Mouse (Mus musculus) myocyte (in vitro differentiated cells): ENCODE measurements at regions not wholly inside any gene's neighbourhood (a gene's known extent, or its start where the extent isn't known, plus 50 kb on each side); places are given as distances from the start of the nearest gene placed in this dataset.

Experiments used
- CEBPB ChIP-seq: IDR thresholded peaks from 2 replicates; pipeline ENCODE4 v1.6.1; 2011; ENCODE audit warnings: mild to moderate bottlenecking, moderate library complexity; ENCODE audit not compliant: poor library complexity, insufficient read depth, severe bottlenecking
- E2F4 ChIP-seq: IDR thresholded peaks from one replicate; pipeline ENCODE4 v1.6.1; 2011; ENCODE audit warnings: mild to moderate bottlenecking, control low read depth, moderate library complexity; ENCODE audit not compliant: insufficient read depth
- MAX ChIP-seq: IDR thresholded peaks from one replicate; pipeline ENCODE4 v1.6.1; 2011; ENCODE audit warnings: low read depth, mild to moderate bottlenecking, control low read depth
- MYOD1 ChIP-seq, 3 experiments: IDR thresholded peaks; one replicate each; pipeline ENCODE4 v1.6.1; 2011; ENCODE audit warnings: control low read depth in 2 of 3, low read depth in 2 of 3, mild to moderate bottlenecking in 2 of 3, moderate library complexity in 1 of 3; ENCODE audit not compliant: insufficient read length in 2 of 3, control insufficient read depth in 1 of 3
- MYOG ChIP-seq, 3 experiments: IDR thresholded peaks; one replicate each; pipeline ENCODE4 v1.6.1; 2011; ENCODE audit warnings: control low read depth in 2 of 3, low read depth in 2 of 3, mild to moderate bottlenecking in 2 of 3; ENCODE audit not compliant: insufficient read length in 2 of 3, control insufficient read depth in 1 of 3, insufficient read depth in 1 of 3
- POLR2A ChIP-seq: IDR thresholded peaks from one replicate; pipeline ENCODE4 v1.6.1; 2011; ENCODE audit warnings: low read depth, mild to moderate bottlenecking, control low read depth, moderate library complexity; ENCODE audit not compliant: insufficient read length
- POLR2AphosphoS2 ChIP-seq: IDR thresholded peaks from one replicate; pipeline ENCODE4 v1.6.1; 2011; ENCODE audit warnings: low read depth, control low read depth; ENCODE audit not compliant: insufficient read length
- REST ChIP-seq: IDR thresholded peaks from one replicate; pipeline ENCODE4 v1.6.1; 2011; ENCODE audit warnings: mild to moderate bottlenecking, control low read depth, moderate library complexity; ENCODE audit not compliant: insufficient read depth, insufficient read length
- SRF ChIP-seq: IDR thresholded peaks from one replicate; pipeline ENCODE4 v1.6.1; 2011; ENCODE audit warnings: low read depth; ENCODE audit not compliant: control insufficient read depth, insufficient read length
- TCF12 ChIP-seq: IDR thresholded peaks from one replicate; pipeline ENCODE4 v1.6.1; 2011; ENCODE audit warnings: mild to moderate bottlenecking, control low read depth; ENCODE audit not compliant: poor library complexity, insufficient read depth, severe bottlenecking
- USF1 ChIP-seq: IDR thresholded peaks from one replicate; pipeline ENCODE4 v1.6.1; 2011; ENCODE audit warnings: low read depth, mild to moderate bottlenecking, control low read depth, moderate library complexity

DNA sequence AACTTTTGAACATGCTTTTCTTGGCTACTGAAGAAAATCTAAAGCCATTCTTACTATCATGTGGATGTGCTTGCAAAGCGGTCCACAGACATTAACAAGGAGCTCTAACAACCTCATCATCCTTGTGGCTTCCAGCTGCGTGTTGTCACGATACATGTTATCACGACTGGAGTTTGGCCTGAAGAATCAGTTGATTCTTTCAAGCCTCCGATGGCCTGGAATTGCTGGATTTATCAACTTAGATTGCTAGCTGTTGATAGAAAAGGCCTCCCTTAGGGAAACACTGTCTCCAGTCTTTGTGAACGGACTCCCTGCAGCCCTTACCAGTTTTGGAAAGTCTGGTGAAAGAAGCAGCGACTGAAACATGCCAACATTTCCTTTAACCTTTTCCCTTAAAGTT, 60.5 kb upstream of the Ppp1r12a start:
- no peak for TF ChIP-seq CEBPB
- TF ChIP-seq POLR2A = no peak
- no peak for TF ChIP-seq USF1
- TF ChIP-seq MYOG (IDR thresholded peaks at IDR 0.05; ENCODE audit: control insufficient read depth in 1 of 3, insufficient read depth in 1 of 3, insufficient read length in 2 of 3, low read depth in 2 of 3) = no peak
- TF ChIP-seq E2F4 = no peak
- no peak for TF ChIP-seq POLR2AphosphoS2
- TF ChIP-seq SRF = no peak
- no peak for TF ChIP-seq MAX
- no peak for TF ChIP-seq MYOD1 (IDR thresholded peaks at IDR 0.05; ENCODE audit: control insufficient read depth in 1 of 3, insufficient read length in 2 of 3, low read depth in 2 of 3)
- no peak for TF ChIP-seq REST
- no peak for TF ChIP-seq TCF12
